Mouse (Mus musculus) thymus, postnatal 14 days (tissue): ENCODE measurements around the gene Tmub2.
"Not testable (repeated sequence)": the region's sequence is repeated elsewhere in the genome, so short reads cannot be mapped to it uniquely, and the experiment has no call there.

Source experiments
- DNase-seq: peaks from one replicate; pipeline ENCODE4 v3.0.0; 2021

Gene Tmub2

GRCm38 (mm10) chr11:102280267-102280666, 4.5 kb upstream of the Tmub2 start:
- DNase-seq: not testable (repeated sequence)

- no peak for DNase-seq
Observed at GRCm38 (mm10) chr11:102283922-102284321, 809 bp upstream of the Tmub2 start.

DNA sequence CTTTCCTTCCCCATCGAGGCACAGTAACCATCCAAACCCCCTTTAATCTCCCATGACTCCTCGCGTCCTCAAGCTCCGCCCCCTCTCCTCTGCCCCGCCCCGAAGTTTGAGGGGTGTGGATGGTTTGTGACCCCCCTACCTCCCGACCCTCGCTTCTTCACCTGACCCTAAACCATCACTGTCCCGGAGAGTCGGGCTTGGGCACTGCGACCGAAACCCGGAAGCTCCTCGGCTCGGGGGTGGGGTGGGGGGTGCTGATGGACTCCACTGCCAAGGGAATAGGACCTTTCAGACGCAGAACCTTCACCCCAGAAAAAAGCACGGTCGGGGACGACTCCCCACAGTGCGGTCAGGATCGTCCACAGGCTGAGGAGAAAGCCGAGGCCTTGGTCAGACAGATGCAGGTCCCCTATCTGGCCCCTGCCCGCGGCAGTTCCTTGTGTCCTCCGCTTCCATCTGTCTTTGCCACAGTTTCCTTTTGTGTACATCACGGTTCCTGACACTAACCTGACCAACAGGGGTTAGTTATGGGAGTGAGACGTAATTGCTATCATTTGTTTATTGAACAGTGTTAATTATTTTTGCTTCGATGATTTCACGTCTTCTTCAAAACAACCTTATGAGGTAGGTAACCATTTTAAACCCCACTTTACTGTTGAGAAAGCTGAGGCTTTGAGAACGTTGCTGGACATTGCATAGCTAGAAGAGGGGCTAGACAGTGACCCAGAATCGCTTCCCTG, 534 bp downstream of the Tmub2 start:
- peak; percentile 84 for DNase-seq

- DNase-seq: no peak
Observed at GRCm38 (mm10) chr11:102287485-102287884, 2.8 kb downstream of the Tmub2 start.

DNA sequence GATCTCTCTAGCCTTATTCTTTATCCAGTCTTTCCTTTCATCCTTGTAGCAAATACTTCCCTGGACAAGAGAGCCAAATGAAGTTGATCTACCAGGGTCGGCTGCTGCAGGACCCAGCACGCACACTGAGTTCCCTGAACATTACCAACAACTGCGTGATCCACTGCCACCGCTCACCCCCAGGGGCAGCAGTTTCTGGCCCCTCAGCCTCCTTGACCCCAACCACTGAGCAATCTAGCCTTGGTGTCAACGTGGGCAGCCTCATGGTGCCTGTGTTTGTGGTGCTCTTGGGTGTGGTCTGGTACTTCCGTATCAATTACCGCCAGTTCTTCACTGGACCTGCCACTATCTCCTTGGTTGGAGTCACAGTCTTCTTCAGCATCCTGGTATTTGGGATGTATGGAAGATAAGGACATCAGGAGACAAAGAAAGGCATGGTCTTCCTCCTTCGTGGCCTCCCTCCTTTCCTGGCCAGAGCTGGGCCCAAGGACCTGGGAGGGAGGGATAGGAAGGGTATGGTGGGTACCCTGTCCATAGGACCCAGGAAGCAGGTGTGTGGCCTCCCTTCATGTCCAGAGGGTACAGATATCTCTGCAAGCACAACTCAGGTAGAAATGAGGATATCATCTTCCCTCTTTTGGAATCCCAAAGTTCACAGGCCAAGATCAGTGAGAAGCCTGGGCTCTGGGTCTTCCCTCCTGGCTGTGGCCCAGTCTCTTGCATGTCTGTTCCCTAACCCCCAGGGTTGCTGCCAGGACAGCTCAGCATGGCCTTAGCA, 3.5 kb downstream of the Tmub2 start:
- no peak for DNase-seq

DNA sequence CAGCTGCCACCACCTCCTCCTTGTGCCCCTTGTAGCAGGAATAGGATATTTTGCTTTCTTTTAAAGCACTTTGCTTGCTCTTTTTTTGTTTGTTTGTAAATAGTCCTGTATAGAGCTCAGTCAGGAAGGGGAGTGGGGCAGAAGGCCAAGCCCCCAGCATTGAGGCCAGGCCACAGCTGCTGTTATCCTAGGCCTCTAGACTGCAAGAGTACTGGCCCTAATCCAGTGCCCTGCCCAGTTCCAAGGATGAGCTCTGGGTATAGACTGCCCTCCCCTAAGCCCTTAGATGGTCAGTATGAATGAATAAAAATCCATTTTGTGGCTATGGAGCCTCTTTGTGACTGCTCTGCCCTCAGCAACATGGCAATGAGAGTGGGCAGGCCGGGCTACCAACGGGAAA, 4.2 kb downstream of the Tmub2 start:
- no peak for DNase-seq

- DNase-seq: no peak
Observed at GRCm38 (mm10) chr11:102289511-102290100, 4.9 kb downstream of the Tmub2 start.

DNA sequence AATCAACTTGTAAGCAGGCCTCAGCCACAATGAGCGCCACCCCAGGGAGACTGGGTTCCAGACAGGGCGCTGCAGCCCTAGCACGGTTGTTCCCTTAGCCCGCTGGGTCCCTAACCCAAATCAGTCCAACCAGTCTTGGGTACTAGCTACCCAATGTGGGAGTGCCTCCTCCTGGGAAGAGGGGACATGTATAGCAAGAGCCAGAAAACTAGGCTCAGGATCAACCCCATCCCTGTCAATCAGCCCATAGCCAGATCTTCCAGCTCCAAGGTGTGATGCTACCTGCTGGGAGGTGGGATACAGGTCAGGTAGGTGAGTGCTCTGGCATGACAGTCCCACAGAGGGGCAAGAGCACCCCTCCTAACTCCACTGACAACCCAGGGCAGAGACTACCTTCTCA, 5.4 kb downstream of the Tmub2 start:
- no peak for DNase-seq

DNA sequence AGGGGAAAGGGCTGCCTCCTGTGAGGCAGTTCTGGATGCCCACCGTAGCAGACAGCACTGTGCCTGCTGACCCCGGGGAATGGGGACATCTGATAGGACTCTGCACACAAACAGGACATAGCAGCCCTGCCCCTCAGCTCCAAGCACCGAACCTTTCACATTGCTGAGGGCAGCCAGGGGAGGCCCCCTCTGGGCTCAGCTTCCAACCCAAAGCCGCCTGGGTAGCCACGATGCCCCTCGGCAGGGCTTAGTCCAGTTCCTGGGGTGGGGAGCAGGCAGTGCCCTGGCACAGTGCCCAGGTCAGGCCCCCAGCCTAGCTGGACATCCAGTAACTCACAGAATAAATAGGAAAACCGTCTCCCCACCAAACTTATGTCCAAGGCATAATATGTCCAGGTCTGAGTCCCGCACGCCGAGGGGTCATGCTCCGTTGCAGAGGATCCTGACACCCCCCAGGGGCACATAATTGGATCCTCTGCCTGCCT, 6.4 kb downstream of the Tmub2 start:
- no peak for DNase-seq

- no peak for DNase-seq
Observed at GRCm38 (mm10) chr11:102293971-102294370, 9.2 kb downstream of the Tmub2 start.

DNA sequence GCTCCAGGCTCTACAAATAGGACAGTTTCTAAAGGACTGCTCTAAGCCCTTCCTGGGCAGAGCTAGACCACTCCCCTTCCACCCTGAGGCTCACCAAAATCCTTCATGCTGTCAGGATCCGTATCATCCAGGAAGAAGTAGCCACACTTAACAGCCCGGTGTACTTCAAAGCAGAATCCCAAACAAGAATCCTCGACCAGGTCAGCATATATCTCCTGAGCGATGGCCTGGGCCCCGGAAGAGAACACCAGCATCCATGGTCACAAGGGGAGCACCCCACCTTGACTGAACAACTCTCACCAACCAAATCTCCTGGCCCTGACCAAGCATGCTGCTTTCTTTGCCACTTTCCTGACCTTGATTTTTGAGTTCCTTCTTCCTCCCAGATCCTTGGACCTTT, 9.7 kb downstream of the Tmub2 start:
- DNase-seq: no peak

DNA sequence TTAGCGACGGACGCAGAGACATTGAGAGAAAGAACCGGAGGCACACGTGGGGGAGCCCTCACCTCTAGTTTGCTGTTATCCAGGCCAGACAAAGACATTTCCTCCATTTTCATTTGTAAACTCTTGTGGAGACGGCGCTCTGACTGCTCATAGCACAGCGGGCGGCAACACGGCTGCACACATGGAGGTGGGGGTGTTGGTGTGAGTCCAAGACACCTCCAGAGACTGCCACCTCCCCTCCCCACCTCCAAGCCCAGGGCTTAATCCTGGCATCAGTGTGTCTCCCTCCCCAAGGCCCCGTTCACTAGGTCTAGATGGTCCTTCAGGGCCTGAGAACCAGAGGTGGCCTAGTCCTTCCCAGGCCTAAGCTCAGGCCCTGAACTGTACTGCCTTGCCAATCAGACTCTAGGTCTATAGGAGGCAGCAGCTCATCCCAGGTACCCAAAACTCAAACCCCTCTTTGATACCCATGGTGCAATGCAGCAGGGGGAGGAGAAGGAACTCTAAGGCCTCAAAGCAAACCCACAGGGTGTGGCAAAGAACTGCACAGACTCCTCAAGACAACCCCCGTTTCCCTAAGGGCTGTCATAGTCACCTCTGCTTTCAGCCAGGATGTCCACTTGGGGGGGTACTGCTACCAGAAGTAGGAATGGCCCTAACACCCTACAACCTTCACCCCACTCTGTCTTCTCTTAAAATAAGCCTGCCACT, 10.3 kb downstream of the Tmub2 start:
- peak; percentile 80 for DNase-seq

DNA sequence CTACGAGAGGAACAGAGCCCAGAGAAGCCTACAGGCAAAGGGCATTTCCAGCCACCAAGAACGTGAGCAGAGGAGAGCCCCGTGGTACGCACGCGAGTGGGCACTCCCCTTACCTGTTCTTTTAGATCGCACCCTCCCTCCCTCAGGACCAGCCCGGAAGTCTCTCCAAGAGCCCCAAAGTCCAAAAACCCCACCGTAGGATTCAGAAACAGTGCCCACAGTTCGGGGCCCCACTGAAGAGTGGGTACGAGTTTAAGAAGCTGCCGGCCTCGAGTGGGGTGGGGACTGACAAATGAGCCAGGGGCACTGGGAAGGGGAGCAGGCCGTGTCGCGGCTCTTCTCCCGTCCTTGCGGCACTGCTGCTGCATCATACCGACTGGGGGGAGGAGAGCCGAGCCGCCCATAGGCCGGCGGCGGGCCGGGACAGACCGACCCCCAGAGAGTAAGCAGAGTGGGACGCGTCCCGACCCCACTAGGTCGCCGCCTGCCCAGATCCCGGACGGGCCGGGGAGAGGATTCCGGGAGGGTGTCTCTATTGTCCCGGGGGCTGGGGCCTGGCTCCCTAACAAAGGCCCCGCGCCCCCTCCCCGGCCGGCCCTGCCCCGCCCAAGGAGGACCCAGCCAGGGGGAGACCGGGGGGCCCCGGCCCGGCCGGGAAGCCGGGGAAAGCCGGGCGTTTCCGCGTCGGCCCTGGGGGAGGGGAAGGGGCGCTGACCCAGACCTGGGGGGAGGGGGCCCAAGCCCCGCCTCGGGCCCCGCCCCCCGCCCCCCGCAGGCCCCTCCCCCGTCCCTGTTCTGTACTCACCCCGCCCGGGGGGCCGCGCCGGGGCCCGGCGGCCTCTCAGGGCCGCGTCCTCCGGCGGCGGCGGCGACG, 11.1 kb downstream of the Tmub2 start:
- DNase-seq: peak; percentile 85

DNA sequence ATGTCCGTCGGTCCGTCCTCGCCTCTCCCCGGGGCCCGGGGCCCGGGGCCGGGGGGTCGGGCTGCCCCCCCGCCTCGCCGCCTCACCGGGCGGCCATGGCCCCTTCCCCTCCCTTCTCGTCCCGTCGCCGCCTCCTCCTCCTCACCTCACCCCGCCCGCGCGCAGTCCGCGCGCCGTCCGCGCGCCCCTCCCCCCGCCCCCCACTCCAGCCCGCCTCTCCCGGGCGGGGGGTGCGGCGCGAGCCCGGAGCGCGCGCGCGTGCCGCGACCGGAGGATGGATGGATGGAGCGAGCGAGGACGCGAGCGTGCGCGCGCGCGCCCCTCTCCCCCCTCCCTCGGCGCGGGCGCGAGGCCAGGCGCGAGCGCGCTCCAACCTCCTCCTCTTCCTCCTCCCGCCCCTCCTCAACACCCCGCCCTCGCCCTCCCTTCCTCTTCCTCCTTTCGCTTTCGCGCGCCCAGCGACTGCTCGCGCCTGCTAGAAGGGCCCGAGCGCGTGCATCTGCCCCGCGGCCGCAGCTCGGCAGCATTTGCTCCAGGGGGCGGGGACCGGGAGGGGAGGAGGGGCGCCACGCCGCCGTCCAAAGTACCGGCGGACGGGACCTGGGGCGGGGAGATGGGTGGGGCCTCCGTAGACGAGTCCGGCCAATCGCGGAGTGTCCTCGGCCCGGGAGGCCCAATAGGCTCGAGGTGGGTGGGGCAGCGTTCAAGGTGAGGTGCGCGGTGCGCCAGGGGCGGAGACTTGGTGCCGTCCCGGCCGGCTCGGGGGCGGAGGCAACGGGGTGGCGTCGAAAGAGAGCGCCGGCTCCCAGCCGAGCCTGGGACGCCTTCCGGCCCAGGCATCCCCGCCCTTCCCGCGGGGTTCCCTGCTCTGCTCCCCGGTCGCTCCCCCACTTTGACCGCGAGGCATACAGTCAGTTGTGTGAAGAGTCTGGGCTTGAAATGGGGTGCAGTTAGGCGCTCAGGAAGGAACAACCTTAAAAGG, 12.1 kb downstream of the Tmub2 start, which contains the start of gene Atxn7l3:
Atxn7l3 (minus strand) TSS at position 141 of the 982 bp plus-strand sequence.
- DNase-seq: peak; percentile 100

DNA sequence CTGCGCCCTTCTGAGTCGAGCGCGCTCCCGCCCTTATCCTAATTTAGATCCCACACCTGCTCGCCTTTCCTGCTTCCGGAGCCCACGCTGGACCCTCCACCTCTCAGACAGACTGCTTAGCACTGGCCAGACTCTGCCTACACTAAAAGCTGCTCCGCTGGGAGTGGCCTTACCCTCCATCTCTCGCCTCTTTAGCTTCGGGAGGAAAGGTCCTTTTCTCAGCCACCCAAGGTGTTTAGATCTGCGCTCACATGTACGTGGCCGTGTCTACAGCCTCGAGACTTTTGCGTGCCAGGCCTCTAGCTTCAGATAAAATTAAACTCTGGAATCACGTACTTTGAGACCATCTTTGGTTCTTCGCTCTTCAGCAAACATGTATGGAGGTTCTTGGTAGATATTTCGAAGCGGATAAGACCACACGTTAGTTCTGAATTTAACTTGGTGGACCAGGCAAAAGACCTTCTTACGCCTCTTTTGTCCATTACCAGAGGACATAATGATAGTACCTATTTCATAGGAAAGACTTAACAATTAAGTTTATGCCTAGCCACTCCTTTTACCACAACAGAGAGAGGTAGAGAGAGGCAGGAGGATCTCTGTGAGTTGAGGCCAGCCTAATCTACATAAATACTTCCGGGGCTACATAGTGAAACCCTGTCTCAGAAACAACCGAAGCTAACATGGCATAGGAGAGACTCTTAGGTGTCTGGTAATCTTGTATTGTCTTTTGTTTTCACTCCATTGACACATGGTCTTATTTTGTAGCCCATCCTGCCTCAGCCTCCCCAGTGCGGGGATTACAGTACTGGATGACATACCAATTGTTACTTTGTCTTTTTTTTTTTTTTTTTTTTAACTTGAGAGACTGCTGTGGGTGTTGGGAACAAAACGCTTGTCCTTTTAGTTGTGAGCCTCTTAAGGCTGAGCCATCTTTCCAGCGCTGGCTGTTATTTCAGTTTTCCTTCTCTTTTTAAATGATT, 13.1 kb downstream of the Tmub2 start:
- no peak for DNase-seq

- peak; percentile 84 for DNase-seq
Observed at GRCm38 (mm10) chr11:102299839-102300238, 15.1 kb downstream of the Tmub2 start.

GRCm38 (mm10) chr11:102304141-102304540, 19.4 kb downstream of the Tmub2 start:
- DNase-seq: no peak

GRCm38 (mm10) chr11:102305359-102305758, 20.6 kb downstream of the Tmub2 start:
- no peak for DNase-seq

GRCm38 (mm10) chr11:102308104-102308503, 23.4 kb downstream of the Tmub2 start:
- DNase-seq: no peak
